Mouse (Mus musculus): ENCODE results near the gene Gm43518. TPM values are rescaled to one million over a fixed set of nuclear protein-coding genes. Genes with fewer than 3 reads are reported as not detected.
A peak's percentile ranks its signal among the peaks of the same experiment; 100 is the strongest.

The Gm43518 gene
- total RNA-seq, 2 experiments from 2014 or later, result 0.47 TPM; not detected in 1

DNA sequence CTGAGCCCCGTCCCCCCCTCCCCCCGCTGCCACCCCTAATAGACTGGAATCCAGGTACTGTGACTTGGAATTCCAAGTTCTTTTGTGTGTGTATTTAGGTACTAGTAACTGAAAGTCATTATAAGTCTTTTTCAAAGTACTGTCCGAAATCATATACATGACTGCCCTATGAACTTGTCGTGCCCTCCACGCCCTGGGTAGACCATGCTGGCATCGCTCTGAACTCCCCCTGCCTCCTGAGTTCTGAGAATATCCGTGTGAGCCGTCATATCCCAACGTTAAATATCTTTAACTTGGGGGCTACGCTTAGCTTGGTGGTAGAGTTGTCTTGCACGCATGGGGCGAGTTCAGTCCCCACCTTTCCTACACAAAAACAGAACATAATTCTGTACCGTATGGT lies 3.9 kb downstream of the Gm43518 start:
- intact Hi-C loops (cut with DNase I), result no loop called here

DNA sequence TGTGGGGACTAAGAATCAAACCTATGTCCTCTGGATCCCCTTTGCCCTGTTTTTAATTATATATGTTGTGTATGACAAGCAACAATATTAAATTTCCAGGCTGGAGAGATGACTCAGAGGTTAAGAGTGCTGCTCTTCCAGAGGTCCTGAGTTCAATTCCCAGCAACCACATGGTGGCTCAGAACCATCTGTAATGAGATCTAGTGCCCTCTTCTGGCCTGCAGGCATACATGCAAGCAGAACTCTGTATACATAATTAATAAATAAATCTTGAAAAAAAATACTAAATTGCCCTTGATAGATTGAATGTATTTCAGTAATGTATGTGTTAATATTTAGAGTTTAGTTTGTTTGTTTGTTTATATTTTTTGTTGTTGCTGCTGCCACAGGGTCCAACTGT lies 5.7 kb downstream of the Gm43518 start:
- no peak for DNase-seq
- intact Hi-C loops (cut with DNase I), result no loop called here

More for the DNA sequence above, 3.9 kb downstream of the Gm43518 start:
- no peak for DNase-seq

DNA sequence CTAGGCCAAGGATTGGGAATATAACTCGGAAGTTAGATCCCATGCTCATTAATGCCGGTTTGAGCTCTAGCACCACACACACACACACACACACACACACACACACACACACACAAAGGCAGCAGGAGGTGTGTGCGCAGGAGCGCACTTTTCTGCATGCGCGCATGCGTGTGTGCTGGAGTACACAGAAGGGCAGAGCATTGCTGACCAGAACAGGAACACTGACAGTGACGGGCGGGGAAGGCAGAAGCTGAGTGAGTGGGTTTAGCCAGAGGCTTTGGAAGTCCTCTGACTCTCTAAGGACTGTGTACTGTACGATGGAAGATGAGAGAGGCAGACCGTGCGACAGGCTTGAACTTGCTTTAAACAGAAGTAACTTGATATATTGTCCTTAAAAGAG lies 6.3 kb downstream of the Gm43518 start:
- intact Hi-C loops (cut with DNase I), result no loop called here
- no peak for DNase-seq

GRCm38 (mm10) chr5:123933957-123934591 lies 6.9 kb downstream of the Gm43518 start:
- DNase-seq, result no peak
- intact Hi-C loops (cut with DNase I), result no loop called here

DNA sequence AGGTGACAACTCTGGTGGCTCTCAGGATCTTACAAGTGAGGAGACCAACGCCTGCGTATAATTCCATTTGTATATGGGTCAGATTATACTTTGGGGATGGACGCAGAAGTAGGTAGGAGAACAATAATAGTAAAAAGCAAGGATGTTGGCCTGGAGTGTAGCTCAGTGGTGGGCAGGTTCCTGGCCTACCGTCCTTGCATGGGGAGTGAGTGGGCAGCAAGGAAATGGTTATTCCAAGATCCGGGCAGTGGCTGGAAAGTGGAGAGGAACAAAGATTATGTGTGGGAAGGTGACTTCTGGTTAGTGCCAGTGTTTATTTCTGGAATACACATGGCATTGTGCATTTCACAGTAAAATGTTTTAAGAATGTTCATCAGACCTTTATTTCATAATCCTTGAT lies 8.7 kb downstream of the Gm43518 start:
- intact Hi-C loops (cut with DNase I), result no loop called here
- no peak for DNase-seq

DNA sequence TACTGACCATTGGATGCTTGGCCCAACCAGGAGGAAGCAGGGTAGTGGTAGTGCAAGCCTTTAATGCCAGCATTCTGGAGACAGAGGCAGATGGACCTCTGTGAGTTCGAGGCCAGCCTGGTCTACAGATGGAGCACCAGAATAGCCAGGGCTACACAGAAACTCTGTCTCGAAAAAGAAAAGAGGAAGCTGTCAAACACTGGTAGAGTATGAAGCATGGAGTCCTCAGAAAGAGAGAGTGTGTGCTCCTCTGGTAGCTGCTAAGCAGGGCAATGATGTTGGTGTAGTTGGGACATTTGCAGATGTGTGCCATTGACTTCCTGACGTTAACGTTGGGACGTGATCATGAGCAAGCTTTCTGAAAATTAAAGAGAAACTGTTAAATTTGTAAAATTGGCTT lies 11.3 kb downstream of the Gm43518 start:
- no peak for DNase-seq
- intact Hi-C loops (cut with DNase I), result no loop called here

DNA sequence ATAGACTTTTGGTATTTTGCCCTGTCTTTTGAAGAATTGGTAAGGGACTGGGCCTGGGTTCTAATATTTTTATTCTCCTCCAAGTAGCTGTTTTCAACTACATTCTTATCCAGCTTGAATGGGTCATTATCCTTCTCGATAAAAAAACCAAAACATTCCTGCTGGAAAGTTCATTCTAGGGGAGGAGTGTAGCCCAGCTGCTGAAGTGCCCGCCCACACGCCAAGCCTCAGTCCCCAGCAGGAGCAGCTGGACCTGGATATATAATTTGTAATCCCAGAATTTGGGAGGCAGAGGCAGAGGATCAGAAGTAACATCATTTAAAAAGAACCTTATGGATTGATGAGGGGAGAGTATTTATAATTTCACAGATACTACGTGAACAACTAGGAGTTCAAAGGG lies 19.3 kb downstream of the Gm43518 start:
- DNase-seq, result no peak
- intact Hi-C loops (cut with DNase I), result no loop called here

GRCm38 (mm10) chr5:123947041-123947761 lies 20.0 kb downstream of the Gm43518 start:
- DNase-seq, result no peak

GRCm38 (mm10) chr5:123952365-123953045 lies 25.3 kb downstream of the Gm43518 start:
- DNase-seq, result no peak
- intact Hi-C loops (cut with DNase I), result no loop called here

More at GRCm38 (mm10) chr5:123947041-123947761, 20.0 kb downstream of the Gm43518 start:
- intact Hi-C loops (cut with DNase I), result loop anchor here (1.0 kb wide), 1 partner anchor 46 kb away; no protein-coding TSS in a partner anchor

DNA sequence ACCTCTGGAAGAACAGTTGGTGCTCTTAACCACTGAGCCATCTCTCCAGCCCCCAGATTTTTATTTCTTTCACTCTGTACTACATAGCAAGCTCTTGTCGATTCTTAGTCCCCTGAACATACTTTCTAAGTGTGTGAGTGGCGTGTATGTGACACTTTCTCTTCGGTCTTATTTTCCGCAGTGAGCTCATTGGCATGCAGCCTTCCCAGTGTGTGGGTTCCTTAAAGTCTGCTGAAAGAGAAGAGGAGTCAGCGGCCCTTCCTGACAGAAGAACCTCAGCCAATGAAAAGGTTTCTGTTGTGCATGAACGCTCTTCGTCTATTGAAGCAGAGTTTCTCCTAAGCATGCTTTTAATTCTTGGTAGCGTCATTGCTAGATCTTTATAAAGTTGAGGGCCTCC lies 30.0 kb downstream of the Gm43518 start:
- DNase-seq, result no peak
- intact Hi-C loops (cut with DNase I), result no loop called here

GRCm38 (mm10) chr5:123959018-123959417 lies 31.8 kb downstream of the Gm43518 start:
- intact Hi-C loops (cut with DNase I), result no loop called here
- DNase-seq, result no peak

DNA sequence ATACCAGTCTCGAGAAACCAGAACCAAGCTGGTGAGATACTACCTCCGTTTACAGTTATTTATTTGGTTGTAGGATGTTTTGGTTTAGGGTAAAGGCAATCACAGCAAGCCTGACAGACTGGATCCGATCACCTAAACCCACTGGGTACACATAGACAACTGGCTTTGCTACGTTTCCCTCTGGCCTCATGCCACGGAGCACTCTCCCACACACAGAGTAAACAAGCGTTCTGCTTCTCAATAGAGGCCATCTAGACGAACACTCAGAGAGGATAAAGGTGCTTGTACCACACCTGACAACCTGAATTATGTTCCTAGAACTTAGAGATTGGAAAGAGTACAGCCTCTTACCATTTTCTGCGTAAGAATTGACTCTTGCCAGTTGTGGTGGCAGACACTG lies 32.9 kb downstream of the Gm43518 start:
- DNase-seq, result no peak
- intact Hi-C loops (cut with DNase I), result no loop called here

GRCm38 (mm10) chr5:123961046-123961445 lies 33.8 kb downstream of the Gm43518 start:
- intact Hi-C loops (cut with DNase I), result no loop called here
- no peak for DNase-seq

DNA sequence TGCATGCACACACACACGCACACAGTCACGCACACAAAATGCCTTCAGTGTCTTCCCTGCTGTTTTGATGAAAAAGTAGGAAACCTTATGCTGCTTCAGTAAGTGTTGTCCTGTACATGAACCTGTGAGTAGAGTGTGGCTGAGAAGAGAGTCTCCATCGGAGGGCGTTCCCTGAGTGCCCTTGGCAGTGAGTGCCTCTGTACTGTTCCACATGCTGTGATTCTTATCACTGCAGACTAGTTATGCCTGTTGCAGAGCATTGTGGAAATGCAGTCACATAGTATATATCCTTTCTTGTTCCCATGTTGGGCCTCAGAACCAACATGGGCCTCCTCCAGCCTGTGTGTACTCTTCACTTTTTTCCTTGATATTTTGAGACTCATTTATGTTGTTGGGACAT lies 37.0 kb downstream of the Gm43518 start:
- intact Hi-C loops (cut with DNase I), result no loop called here
- DNase-seq, result no peak

GRCm38 (mm10) chr5:123966759-123967158 lies 39.5 kb downstream of the Gm43518 start:
- intact Hi-C loops (cut with DNase I), result no loop called here

GRCm38 (mm10) chr5:123968468-123968867 lies 41.2 kb downstream of the Gm43518 start:
- no peak for DNase-seq
- intact Hi-C loops (cut with DNase I), result no loop called here

More at GRCm38 (mm10) chr5:123966759-123967158, 39.5 kb downstream of the Gm43518 start:
- DNase-seq, result no peak

- no peak for DNase-seq
- intact Hi-C loops (cut with DNase I), result no loop called here
These were observed 42.0 kb downstream of the Gm43518 start for GRCm38 (mm10) chr5:123969216-123969615.

- no peak for DNase-seq
- intact Hi-C loops (cut with DNase I), result no loop called here
These were observed 43.4 kb downstream of the Gm43518 start for GRCm38 (mm10) chr5:123970576-123970975.

- no peak for DNase-seq
- intact Hi-C loops (cut with DNase I), result no loop called here
These were observed 45.2 kb downstream of the Gm43518 start for GRCm38 (mm10) chr5:123972453-123972852.

DNA sequence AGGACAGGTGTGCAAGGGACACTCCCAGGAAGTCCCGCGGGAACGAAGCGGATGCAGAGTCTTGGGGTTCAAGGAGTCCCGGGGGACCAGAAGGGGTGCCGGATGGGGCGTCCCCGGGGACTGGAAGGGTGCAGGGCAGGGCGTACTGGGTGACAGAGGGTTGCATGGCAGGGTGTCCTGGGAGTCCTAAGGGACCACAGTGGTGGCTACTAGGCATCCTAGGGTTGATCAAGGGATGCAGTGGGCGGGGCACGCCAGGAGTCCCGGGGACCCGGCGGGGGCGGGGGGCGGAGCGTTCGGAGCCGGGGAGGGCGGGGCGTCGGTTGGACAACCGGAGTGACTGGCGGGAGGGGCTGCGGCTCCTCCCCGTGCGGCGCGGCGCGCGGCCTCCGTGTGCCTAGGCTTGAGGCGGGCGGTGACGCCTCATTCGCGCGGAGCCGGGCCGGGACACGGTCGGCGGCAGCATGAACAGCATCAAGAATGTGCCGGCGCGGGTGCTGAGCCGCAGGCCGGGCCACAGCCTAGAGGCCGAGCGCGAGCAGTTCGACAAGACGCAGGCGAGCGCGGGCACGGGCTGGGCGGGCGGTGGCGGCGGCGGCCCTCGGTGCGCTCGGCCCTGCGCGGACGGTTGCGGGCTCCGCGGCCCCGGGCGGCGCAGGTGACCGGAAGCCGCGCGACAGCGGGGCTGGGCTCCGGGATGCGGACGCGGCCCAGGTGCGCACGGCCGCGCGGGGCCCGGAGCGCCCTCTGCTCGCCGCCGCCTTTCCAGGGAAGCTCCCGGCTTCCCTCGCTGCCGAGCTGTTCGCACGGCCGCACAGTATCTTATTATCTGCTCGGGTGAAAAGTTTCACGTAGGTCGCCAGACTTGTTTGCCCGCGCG lies 46.3 kb downstream of the Gm43518 start, which contains the start of gene Hip1r:
TSS of gene Hip1r (plus strand) at position 330 of the 880 bp plus-strand sequence.
- peak; percentile 57 to 73 for DNase-seq
- intact Hi-C loops (cut with DNase I), result no loop called here

GRCm38 (mm10) chr5:123974179-123974485 lies 46.9 kb downstream of the Gm43518 start:
- intact Hi-C loops (cut with DNase I), result no loop called here
- DNase-seq, result no peak

All from gastrocnemius, postnatal 36 days (tissue).